Mouse (Mus musculus): ENCODE results near the gene Ccdc158.

Gene Ccdc158

GRCm38 (mm10) chr5:92602691-92603690 is 72.1 kb downstream of the Ccdc158 start, which contains the start of gene Stbd1:
Gene Stbd1, plus strand, starts transcription at chr5:92603041.
- no peak for DNase-seq (ENCODE audit: low read depth, low spot score)

- DNase-seq (ENCODE audit: low read depth, low spot score) = no peak
Observed at GRCm38 (mm10) chr5:92599030-92599429, 76.0 kb downstream of the Ccdc158 start.

GRCm38 (mm10) chr5:92596865-92597264 is 78.2 kb downstream of the Ccdc158 start:
- no peak for DNase-seq (ENCODE audit: low read depth, low spot score)

GRCm38 (mm10) chr5:92595026-92595425 is 80.0 kb downstream of the Ccdc158 start:
- DNase-seq (ENCODE audit: low read depth, low spot score) = no peak

GRCm38 (mm10) chr5:92585932-92586331 is 89.1 kb downstream of the Ccdc158 start:
- no peak for DNase-seq (ENCODE audit: low read depth, low spot score)

GRCm38 (mm10) chr5:92579559-92579958 is 95.5 kb downstream of the Ccdc158 start:
- DNase-seq (ENCODE audit: low read depth, low spot score) = no peak

- no peak for DNase-seq (ENCODE audit: low read depth, low spot score)
Observed at GRCm38 (mm10) chr5:92571232-92571631, 103.8 kb downstream of the Ccdc158 start.

- DNase-seq (ENCODE audit: low read depth, low spot score) = no peak
Observed at GRCm38 (mm10) chr5:92562002-92562401, 113.1 kb downstream of the Ccdc158 start.

- no peak for DNase-seq (ENCODE audit: low read depth, low spot score)
Observed at GRCm38 (mm10) chr5:92560201-92560600, 114.9 kb downstream of the Ccdc158 start.

Data from c-Kit-negative CD71-positive TER-119-positive erythroid progenitor cells, embryonic 14.5 days (primary cell).